Mouse (Mus musculus): ENCODE measurements at regions not wholly inside any gene's neighbourhood (a gene's known extent, or its start where the extent isn't known, plus 50 kb on each side); places are given as distances from the start of the nearest gene placed in this dataset.

DNA sequence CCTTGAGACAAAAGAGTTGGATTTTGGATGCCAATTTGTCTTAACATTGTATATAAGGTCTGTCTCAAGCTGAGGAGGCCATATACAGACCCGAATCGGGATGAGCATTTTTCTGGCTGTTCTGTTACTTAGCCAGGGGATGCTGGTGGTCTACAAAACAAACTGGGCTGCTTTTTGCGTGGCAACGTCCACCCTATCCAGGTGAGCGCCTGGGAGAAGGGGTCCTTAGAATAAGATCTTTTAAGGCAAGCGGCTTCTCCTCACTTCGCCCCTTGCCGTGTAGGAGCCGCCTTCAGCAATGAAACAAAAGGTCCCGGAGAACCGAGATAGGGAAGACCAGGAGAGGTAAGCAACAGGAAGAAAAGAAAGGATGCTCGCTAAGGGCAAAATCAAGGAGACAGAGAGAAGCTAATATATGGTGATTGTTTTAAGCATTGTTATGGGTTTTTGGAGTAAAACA lies 171.2 kb upstream of the 9630041A04Rik start:
- TF ChIP-seq CTCF (IDR thresholded peaks at IDR 0.05; ENCODE audit: low read depth, low read length) (no peak), POLR2A (IDR thresholded peaks at IDR 0.05; ENCODE audit: insufficient read depth, low read length) (no peak)

All from ES-Bruce4 (cell line).